Mouse (Mus musculus) liver, adult 2 months (tissue): ENCODE measurements around the gene Cdh22.

Source experiments
- CTCF ChIP-seq: fragments of 200-500 bp; IDR thresholded peaks from 2 replicates; pipeline ENCODE4 v1.5.1; 2011; ENCODE audit warnings: low read depth, low read length, control low read depth
- POLR2A ChIP-seq: fragments of 200-500 bp; IDR thresholded peaks from 2 replicates; pipeline ENCODE4 v1.6.1; 2011; ENCODE audit warnings: low read length, control low read depth; ENCODE audit not compliant: insufficient read depth; ENCODE audit errors: extremely low read depth

DNA sequence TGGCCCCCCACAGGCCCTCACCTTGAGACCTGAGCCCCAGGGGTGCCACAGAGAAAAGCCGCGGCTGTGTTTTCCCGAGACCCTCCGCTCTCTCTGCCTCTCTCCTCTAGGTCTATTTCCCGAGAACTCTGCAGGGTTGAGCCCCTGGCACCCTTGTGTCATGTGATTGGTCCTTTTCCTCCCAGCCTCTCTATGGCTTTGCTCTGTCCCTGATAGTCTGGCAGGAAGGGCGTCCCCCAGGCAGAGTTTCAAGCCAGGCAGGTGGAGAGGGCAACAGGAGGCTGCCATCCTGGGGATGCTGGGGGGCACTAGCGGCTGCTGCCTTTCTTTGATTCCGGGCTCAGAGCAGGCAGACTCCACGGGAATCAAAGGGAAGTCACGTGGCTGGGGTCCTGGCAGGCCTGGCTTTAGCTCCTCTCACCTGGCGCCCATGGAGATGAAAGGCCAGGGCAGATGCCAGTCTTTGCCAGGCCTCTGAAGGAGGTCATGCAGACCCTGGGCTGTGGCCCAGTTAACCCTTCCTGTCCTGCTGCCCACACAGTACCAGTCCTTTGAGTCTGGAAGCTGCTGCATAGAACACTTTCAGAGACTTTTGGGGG lies 8.6 kb upstream of the Cdh22 start:
- TF ChIP-seq CTCF (no peak), POLR2A (no peak)
